Mouse (Mus musculus) liver, postnatal 0 days (tissue): ENCODE data around the gene Phf20. TPM values are rescaled to one million over a fixed set of nuclear protein-coding genes. Genes with fewer than 3 reads are reported as not detected.

Source experiments
- ATAC-seq: fragments of 200-750 bp; cut with Nextera tagmentation; 2 replicates; pipeline ENCODE4 v1.8.0; 2017; ENCODE audit warnings: mild to moderate bottlenecking, moderate library complexity
- DNase-seq: peaks from one replicate; pipeline ENCODE4 v3.0.0-alpha.2; 2016
- H3K27ac ChIP-seq: fragments of 300-500 bp; sonication (generic); 2 replicates; pipeline ENCODE4 v1.5.1; 2014; ENCODE audit warnings: antibody characterized with exemption, moderate library complexity, mild to moderate bottlenecking, low read depth
- H3K27me3 ChIP-seq: fragments of 300-500 bp; sonication (generic); 2 replicates; pipeline ENCODE4 v1.6.1; 2014; ENCODE audit warnings: low read length, control low read depth, mixed read lengths; ENCODE audit not compliant: insufficient read depth
- H3K36me3 ChIP-seq: fragments of 300-500 bp; sonication (generic); replicated peaks from 2 replicates; pipeline ENCODE4 v1.6.1; 2014; ENCODE audit warnings: mild to moderate bottlenecking, control low read depth, low read length, moderate library complexity, mixed read lengths; ENCODE audit not compliant: insufficient read depth
- H3K4me1 ChIP-seq: fragments of 300-500 bp; sonication (generic); 2 replicates; pipeline ENCODE4 v1.6.1; 2014; ENCODE audit warnings: antibody characterized with exemption, mild to moderate bottlenecking, control low read depth; ENCODE audit not compliant: insufficient read depth
- H3K4me2 ChIP-seq: fragments of 300-500 bp; sonication (generic); 2 replicates; pipeline ENCODE4 v1.6.1; 2014; ENCODE audit warnings: low read depth, mild to moderate bottlenecking, low read length, moderate library complexity, mixed read lengths
- H3K4me3 ChIP-seq: fragments of 300-500 bp; sonication (generic); 2 replicates; pipeline ENCODE4 v1.5.1; 2014; ENCODE audit warnings: low read depth, low read length
- H3K9ac ChIP-seq: fragments of 300-500 bp; sonication (generic); replicated peaks from 2 replicates; pipeline ENCODE4 v1.6.1; 2014; ENCODE audit warnings: mild to moderate bottlenecking, moderate library complexity
- H3K9me3 ChIP-seq: fragments of 300-500 bp; sonication (generic); 2 replicates; pipeline ENCODE4 v1.6.1; 2016; ENCODE audit warnings: mild to moderate bottlenecking, control low read depth, low read length, mixed read lengths
- CTCF ChIP-seq: sonication (generic); IDR thresholded peaks from 2 replicates; pipeline ENCODE4 v1.5.1; 2016; ENCODE audit warnings: antibody characterized with exemption, low read depth
- EP300 ChIP-seq: IDR thresholded peaks from 2 replicates; pipeline ENCODE4 v1.6.1; 2016; ENCODE audit warnings: antibody characterized with exemption, low read depth, mild to moderate bottlenecking
- WGBS: fragments of 180-500 bp; shearing (Covaris S2); extraction: QIAGEN DNeasy Blood & Tissue Kit; methylation state at CpG from one replicate; pipeline ENCODE4 v1.1.7; 2014; ENCODE audit not compliant: insufficient replicate concordance; 5-methylcytosine and 5-hydroxymethylcytosine counted together
- polyA plus RNA-seq: library from polyadenylated mRNA; unstranded; fragments of >200 nt; fragmentation: Nextera tagmentation; extraction: Ambion mirVana; gene quantifications from 2 replicates; pipeline ENCODE4 v1.2.1, GENCODE M21; 2015

Gene Phf20
- polyA plus RNA-seq, 1 experiment from 2014 or later = 11.7 TPM

DNA sequence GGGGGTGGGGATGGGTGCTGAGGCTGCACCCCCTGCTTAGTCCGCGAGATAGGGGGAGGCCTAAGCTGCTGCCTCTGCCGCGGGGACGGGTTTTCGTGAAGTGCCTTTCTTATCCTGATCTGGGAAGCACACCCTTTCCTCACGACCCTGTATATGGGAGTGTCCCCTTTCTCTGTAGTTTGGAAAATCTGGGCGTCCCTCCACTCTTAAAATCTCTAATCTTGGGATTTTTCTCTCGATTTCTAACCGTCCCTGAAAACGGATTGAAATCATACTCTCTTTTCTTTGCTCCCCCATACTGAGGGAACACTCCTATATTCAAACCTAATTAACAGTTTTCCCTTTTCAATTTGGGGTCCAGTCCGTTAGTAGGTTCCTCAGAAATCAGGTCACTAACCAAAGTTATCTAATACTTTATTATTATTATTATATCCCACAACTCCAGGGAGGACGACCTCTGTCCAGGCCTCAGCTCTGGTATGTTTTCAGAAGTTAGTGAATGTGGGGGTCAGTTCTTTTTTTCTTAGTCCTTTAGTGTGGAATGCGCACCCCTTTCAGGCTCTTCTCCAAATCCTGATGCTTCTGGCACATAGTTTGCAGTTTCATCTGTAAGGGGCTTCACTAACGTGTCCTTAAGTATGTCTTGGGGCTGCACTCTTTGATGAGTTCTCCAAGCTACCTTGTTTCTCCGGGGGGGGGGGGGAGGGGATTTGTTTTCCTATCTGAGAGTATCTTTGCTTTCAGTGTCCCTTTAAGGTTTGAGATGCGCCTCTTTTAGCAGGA lies 1.1 kb downstream of the Phf20 start:
- no peaks in the 10 kb centered on the region for H3K27me3 ChIP-seq
- H3K4me3 ChIP-seq = peak overlapping the region; percentile 65
- ATAC-seq (no peak), DNase-seq (no peak)
- H3K4me1 ChIP-seq = peaks cover 31% of the 10 kb centered on the region
- TF ChIP-seq EP300 (no peak), CTCF (no peak)
- H3K4me2 ChIP-seq = peak overlapping the region; percentile 96
- WGBS = 3% methylated on average over 17 of the region's 17 CpGs
- H3K9ac ChIP-seq = peak overlapping the region; percentile 80
- no peaks in the 10 kb centered on the region for H3K9me3 ChIP-seq
- no peaks in the 10 kb centered on the region for H3K36me3 ChIP-seq
- H3K27ac ChIP-seq = peak overlapping the region; percentile 98

GRCm38 (mm10) chr2:156199944-156200343 lies 3.7 kb downstream of the Phf20 start:
- Histone ChIP-seq H3K9me3 (no peaks in the 10 kb centered on the region), H3K4me2 (no peak overlapping the region), H3K4me1 (peaks cover 35% of the 10 kb centered on the region), H3K4me3 (no peak overlapping the region), H3K9ac (no peak overlapping the region; the same call in 1 of the 2 replicates), H3K27me3 (no peaks in the 10 kb centered on the region), H3K27ac (no peak overlapping the region), H3K36me3 (no peaks in the 10 kb centered on the region)
- no peak for ATAC-seq
- WGBS = 71% methylated on average over 3 of the region's 3 CpGs
- DNase-seq = no peak
- TF ChIP-seq EP300 (no peak), CTCF (no peak)

DNA sequence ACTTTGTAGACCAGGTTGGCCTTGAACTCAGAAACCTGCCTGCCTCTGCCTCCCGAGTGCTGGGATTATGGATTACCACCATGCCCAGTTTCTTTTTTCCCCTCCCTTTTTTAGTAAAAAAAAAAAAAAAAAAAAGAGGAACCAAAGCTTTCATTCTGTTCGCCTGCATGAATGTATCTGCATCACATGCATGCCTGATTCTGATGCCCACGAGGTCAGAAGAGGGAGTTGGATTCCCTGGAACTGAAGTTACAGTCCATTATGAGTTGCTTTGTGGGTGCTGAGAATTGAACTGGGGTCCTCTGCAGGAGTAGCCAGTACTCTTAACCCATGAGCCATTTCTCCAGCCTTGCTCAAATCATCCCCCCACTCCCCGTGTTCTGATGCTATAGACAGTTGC lies 5.2 kb downstream of the Phf20 start:
- Histone ChIP-seq H3K9ac (no peak overlapping the region), H3K36me3 (no peaks in the 10 kb centered on the region), H3K4me1 (peaks cover 26% of the 10 kb centered on the region), H3K27ac (no peak overlapping the region), H3K4me2 (no peak overlapping the region), H3K4me3 (no peak overlapping the region), H3K9me3 (no peaks in the 10 kb centered on the region), H3K27me3 (no peaks in the 10 kb centered on the region)
- ATAC-seq (no peak), DNase-seq (no peak)
- TF ChIP-seq CTCF (no peak), EP300 (no peak)
- 62% methylated on average over 4 of the region's 4 CpGs for WGBS

DNA sequence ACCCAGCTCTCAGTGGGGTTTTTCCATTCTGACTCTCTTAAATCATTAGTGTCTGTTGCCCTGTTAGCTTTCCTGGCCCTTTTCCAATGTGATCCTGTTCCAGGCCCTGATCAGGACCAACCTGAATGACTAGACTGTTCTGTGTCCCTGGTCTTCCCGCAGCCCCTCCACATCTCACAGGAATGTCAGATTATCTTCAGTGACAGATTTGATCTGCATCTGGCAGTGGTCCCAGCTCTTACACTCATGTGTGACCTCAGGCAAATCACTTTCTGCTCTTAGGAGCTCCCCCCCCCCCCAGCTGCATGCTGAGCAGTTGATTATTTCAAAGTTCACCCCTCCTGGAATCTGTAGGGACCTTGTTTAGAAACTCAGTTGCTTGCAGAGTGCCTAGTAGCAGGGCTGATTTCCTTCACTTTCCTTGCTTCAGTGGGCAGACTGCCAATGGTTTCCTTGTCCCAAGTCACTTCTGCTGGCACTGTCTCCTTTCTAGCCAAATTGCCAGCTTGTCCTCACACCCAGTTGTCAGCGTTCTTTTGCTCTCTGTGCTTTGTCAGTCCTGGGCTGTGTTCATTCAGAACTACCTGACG lies 6.7 kb downstream of the Phf20 start:
- ATAC-seq = peak; percentile 47; the same call in 1 of the 2 replicates
- TF ChIP-seq CTCF = no peak

DNA sequence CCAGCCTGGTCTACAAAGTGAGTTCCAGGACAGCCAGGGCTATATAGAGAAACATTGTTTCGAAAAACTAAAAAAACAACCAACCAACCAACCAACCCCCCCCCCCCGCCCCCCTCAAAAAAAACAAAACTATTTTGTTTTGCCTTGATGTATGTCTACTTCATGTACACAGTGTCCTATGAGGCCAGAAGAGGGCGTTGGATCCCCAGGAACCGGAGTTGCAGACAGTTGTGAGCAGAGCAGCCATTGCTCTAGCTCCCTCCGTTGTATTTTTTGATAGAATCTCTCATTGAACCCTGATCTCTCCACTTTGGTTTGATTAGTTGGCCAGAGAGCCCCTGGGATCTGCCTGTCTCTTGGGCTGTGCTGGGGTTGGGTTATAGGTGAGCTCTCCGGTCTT lies 7.7 kb downstream of the Phf20 start:
- Histone ChIP-seq H3K4me3 (no peak overlapping the region), H3K4me2 (no peak overlapping the region), H3K9me3 (no peaks in the 10 kb centered on the region), H3K4me1 (peaks cover 9% of the 10 kb centered on the region; the same call in 1 of the 2 replicates), H3K27me3 (no peaks in the 10 kb centered on the region), H3K36me3 (peaks cover 4% of the 10 kb centered on the region; the same call in 1 of the 2 replicates), H3K27ac (no peak overlapping the region), H3K9ac (no peak overlapping the region)
- no peak for TF ChIP-seq EP300
- TF ChIP-seq CTCF = peak; percentile 33
- ATAC-seq = no peak
- no peak for DNase-seq
- WGBS = 76% methylated on average over 6 of the region's 6 CpGs

More for the DNA sequence above, 6.7 kb downstream of the Phf20 start:
- Histone ChIP-seq H3K36me3 (peaks cover 4% of the 10 kb centered on the region; the same call in 1 of the 2 replicates), H3K4me1 (peaks cover 14% of the 10 kb centered on the region), H3K4me2 (no peak overlapping the region), H3K9ac (no peak overlapping the region), H3K4me3 (no peak overlapping the region), H3K27ac (peak overlapping the region; percentile 45; the same call in 1 of the 2 replicates), H3K27me3 (no peaks in the 10 kb centered on the region), H3K9me3 (no peaks in the 10 kb centered on the region)
- DNase-seq = peak; percentile 44
- WGBS = 61% methylated on average over 3 of the region's 3 CpGs

DNA sequence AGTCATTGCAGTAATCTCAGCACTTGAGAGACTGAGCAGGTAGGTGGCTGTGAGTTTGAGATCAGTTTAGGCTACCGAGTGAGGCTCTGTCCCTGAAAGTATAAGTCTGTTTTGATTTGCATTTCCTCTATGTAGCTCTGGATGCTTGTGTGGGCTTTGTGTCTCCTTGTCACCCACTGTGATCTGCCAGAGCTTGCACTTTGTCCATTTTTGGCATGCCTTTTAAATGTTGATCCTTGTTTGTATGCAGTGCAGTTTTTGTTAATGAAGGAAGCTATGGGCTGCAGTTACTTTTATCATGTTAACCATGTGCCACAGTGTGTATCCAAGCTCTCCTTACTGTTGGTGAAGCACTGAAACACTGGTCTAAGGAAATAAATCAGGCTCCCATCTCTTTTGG lies 21.5 kb downstream of the Phf20 start:
- WGBS = 64% methylated on average over 1 of the region's 1 CpGs
- TF ChIP-seq EP300 = no peak
- TF ChIP-seq CTCF = no peak
- DNase-seq (no peak), ATAC-seq (no peak)
- H3K4me1 ChIP-seq = no peaks in the 10 kb centered on the region
- no peaks in the 10 kb centered on the region; the same call in 1 of the 2 replicates for H3K36me3 ChIP-seq
- no peak overlapping the region for H3K9ac ChIP-seq
- no peaks in the 10 kb centered on the region for H3K27me3 ChIP-seq
- H3K27ac ChIP-seq = no peak overlapping the region
- H3K4me3 ChIP-seq = no peak overlapping the region
- H3K9me3 ChIP-seq = no peaks in the 10 kb centered on the region
- no peak overlapping the region for H3K4me2 ChIP-seq
